Mouse (Mus musculus) inflammation-experienced regulatory T-cells, adult 16 weeks (primary cell): ENCODE data around the gene Olfr1535. TPM values are rescaled to one million over a fixed set of nuclear protein-coding genes. Genes with fewer than 3 reads are reported as not detected.

ENCODE experiments used
- polyA plus RNA-seq: library from polyadenylated mRNA; unstranded; fragments of 100-300 nt; shearing (Covaris generic); gene quantifications from one replicate; pipeline ENCODE4 v1.2.1, GENCODE M21; 2017

The Olfr1535 gene
- polyA plus RNA-seq: 0.20 TPM

GRCm38 (mm10) chr13:21559793-21560192 is at the start of gene Olfr1535:
Gene Olfr1535, minus strand, starts transcription at chr13:21559893.

DNA sequence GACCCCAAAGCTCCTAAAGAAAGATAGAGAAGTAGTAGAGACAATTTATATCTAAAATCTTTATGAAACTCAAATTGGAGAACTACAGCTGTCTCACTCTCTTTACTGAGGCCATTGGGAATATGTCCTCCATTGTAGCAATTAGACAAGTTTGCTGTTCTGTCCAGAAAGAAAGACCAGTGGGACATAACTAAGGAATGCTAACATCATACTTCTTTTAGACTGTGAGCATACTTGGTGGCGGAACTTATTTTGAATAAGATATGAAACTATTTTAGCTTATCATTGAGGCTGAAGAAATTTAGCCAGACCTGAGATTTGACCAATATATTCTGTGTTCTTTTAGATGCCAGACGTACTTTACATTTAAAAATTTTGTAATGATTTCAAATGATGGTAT is 22.0 kb upstream of the Olfr1535 start, which contains the start of gene Olfr1364:
Olfr1364 (minus strand) TSS at position 101 of the 400 bp plus-strand sequence.

DNA sequence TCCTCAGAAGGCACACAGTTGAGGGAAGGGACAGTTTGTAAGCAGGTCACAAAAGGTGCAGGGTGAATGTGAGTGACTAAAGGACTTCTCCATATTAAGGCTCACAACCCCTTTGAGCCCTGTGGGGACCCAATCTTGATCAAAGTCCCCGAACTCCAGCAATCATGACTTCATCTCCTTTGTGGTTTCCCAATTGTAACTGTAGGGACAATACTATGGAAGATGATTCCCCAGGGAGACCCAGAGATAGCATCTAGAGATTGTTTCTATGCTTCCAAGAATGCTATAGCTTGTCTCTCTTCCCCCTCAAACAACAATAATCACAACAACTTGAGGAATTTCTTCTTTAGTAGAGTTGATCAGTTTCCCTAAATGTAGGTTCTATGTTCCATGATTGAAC is 17.0 kb downstream of the Olfr1535 start, which contains the start of gene Olfr1366:
Olfr1366 (minus strand) TSS at position 101 of the 400 bp plus-strand sequence.

GRCm38 (mm10) chr13:21530781-21531201 is 28.9 kb downstream of the Olfr1535 start, which contains the start of gene Zkscan8:
Gene Zkscan8, minus strand, starts transcription at chr13:21531120.

Other genes starting within 250 kb of the Olfr1535 start
- gene Gpx6, start 247.8 kb downstream of the Olfr1535 start, polyA plus RNA-seq: not detected
- not detected for gene Olfr1367, start 213.0 kb downstream of the Olfr1535 start, polyA plus RNA-seq
- gene Zscan12, start 197.1 kb downstream of the Olfr1535 start, polyA plus RNA-seq: 15.3 TPM
- 74.5 TPM for gene Zkscan3, start 157.1 kb downstream of the Olfr1535 start, polyA plus RNA-seq
- 0.96 TPM for gene Pgbd1, start 118.8 kb downstream of the Olfr1535 start, polyA plus RNA-seq
- gene Zscan26, start 106.2 kb downstream of the Olfr1535 start, polyA plus RNA-seq: 12.8 TPM
- gene Nkapl, start 91.4 kb downstream of the Olfr1535 start, polyA plus RNA-seq: 0.20 TPM
- gene Zkscan4, start 81.0 kb downstream of the Olfr1535 start, polyA plus RNA-seq: not detected
- gene Gm10065, start 80.5 kb downstream of the Olfr1535 start, polyA plus RNA-seq: not detected
- not detected for gene AK157302, start 64.7 kb downstream of the Olfr1535 start, polyA plus RNA-seq
- 11.1 TPM for gene Gm11273, start 58.5 kb downstream of the Olfr1535 start, polyA plus RNA-seq
- gene Zkscan8, start 28.8 kb downstream of the Olfr1535 start, polyA plus RNA-seq: 10.4 TPM
- gene Olfr1366, start 17.1 kb downstream of the Olfr1535 start, polyA plus RNA-seq: not detected
- not detected for gene Olfr1364, start 21.9 kb upstream of the Olfr1535 start, polyA plus RNA-seq
- gene Olfr1362, start 54.1 kb upstream of the Olfr1535 start, polyA plus RNA-seq: not detected
- gene Olfr11, start 82.6 kb upstream of the Olfr1535 start, polyA plus RNA-seq: not detected
- not detected for gene Olfr1361, start 103.5 kb upstream of the Olfr1535 start, polyA plus RNA-seq
- not detected for gene Olfr1360, start 117.5 kb upstream of the Olfr1535 start, polyA plus RNA-seq
- not detected for gene Olfr1359, start 138.2 kb upstream of the Olfr1535 start, polyA plus RNA-seq
- not detected for gene Hist1h2bl, start 156.2 kb upstream of the Olfr1535 start, polyA plus RNA-seq
- not detected for gene Hist1h2ai, start 156.5 kb upstream of the Olfr1535 start, polyA plus RNA-seq
- not detected for gene Hist1h3h, start 157.8 kb upstream of the Olfr1535 start, polyA plus RNA-seq
- 0.82 TPM for gene Hist1h2bm, start 162.2 kb upstream of the Olfr1535 start, polyA plus RNA-seq
- gene Hist1h4j, start 175.2 kb upstream of the Olfr1535 start, polyA plus RNA-seq: not detected
- gene Hist1h4k, start 190.6 kb upstream of the Olfr1535 start, polyA plus RNA-seq: 22.8 TPM
- gene Hist1h2ak, start 193.9 kb upstream of the Olfr1535 start, polyA plus RNA-seq: 3.0 TPM
- 2.1 TPM for gene Hist1h2bn, start 194.2 kb upstream of the Olfr1535 start, polyA plus RNA-seq
- 4.3 TPM for gene Hist1h1b, start 220.7 kb upstream of the Olfr1535 start, polyA plus RNA-seq
- gene Hist1h3i, start 223.5 kb upstream of the Olfr1535 start, polyA plus RNA-seq: 1.6 TPM
- not detected for gene Hist1h2an, start 227.3 kb upstream of the Olfr1535 start, polyA plus RNA-seq
- gene Hist1h2bp, start 227.6 kb upstream of the Olfr1535 start, polyA plus RNA-seq: not detected